Mouse (Mus musculus) adrenal gland, postnatal 10 days (tissue): Measurements from ENCODE around the gene Frmd4a. TPM values are rescaled to one million over a fixed set of nuclear protein-coding genes. Genes with fewer than 3 reads are reported as not detected.
"Not testable (repeated sequence)": the region's sequence is repeated elsewhere in the genome, so short reads cannot be mapped to it uniquely, and the experiment has no call there.

Source experiments
- DNase-seq: peaks from one replicate; pipeline ENCODE4 v3.0.0; 2021; ENCODE audit warnings: mixed read lengths
- total RNA-seq, 2 experiments: library from RNA; stranded (reverse); gene quantifications; 2 replicates each; pipeline ENCODE4 v1.2.3; 2021

Frmd4a gene
- total RNA-seq, 2 experiments from 2014 or later: 17.0 to 27.0 TPM

DNA sequence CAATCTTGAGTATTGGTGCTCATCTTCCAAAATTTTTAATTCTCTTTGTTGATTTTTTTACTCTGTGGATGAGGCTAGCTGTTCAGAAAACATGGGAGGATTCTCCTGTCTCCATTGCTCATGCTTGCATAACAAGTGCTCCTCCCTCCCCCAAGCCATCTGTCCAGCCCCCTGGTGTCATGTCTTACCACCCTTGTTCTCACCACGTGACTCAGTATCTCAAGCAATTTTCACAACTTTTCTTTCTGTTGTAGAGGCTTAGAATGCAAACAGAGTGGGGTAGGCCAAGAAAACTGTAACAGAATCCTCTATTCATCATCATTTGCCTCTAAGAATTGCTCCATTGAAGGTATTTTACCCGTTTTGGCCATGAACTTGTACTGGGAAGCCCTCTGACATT, 273.6 kb downstream of the Frmd4a start:
- no peak for DNase-seq

DNA sequence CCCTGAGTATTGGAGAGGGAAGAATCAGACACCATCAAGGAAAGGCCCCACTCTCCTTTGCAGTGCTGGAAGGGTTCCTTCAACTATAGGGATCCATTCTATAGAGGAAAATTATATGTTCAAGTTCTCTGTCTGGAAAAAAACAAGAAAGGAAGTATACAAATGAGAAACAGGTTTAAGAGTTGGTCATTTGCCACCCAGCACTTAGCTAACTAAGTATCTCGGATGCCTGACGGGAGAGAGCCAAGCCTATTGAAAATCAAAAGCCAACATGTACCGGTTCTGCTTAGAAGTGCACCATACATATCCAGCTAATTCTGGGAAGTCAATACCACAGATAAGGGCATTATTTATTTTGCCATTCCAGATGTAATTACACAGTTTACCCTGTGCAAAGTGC, 274.2 kb downstream of the Frmd4a start:
- DNase-seq: no peak

DNA sequence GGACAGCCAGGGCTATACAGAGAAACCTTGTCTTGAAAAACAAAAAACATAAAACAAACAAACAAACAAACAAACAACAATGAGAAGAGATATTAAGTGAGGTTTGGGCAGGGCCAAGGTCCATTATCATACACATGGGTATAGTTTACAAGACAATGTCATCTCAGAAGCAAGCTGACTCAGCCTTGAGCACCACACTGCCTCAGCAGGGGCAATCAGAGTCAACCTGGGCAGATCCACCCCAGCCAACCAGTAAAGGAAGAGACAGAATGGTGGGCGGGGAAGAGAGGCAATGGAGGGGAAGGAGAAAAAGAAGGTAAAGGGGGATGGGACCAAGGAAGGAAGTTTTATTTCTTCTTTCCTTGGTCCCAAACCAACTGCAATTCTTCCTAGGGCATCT, 276.2 kb downstream of the Frmd4a start:
- DNase-seq: no peak

DNA sequence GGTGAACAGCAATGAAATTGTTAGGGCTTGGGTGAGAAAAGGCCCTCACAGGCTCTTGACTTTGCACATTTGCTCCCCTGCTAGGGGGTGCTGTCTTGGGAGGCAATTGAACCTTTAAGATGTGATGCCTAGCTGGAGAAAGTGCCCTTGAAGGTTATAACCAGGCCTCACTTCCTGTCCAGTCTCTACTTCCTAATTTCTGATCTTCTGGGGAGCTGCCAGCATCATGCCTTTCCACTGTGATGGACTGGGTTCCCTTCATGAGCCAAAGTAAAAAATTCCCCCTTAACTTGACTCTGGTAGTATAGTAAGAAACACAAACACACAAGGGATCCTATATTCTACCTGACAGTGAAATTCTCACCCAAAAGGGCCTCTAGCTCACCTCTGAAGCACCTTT, 278.1 kb downstream of the Frmd4a start:
- DNase-seq: no peak

DNA sequence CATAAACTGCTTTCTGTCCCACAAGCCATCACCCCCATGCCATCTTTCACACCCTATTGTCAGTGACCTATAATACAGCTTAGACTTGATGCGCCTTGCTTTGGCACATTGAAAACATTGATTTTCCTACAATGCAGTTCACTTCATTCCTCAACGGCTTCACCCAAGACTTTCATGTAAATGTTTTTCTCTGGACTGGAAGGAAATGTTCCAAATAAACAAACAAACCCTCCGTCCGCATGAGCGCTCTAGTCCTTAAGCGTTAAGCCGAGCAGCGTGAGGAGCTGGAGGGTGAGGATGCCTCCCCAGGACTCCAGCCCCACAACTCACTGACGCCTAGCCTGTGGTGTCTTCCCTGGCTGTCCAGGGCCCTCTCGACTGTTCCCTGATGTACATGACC, 279.4 kb downstream of the Frmd4a start:
- DNase-seq: no peak

DNA sequence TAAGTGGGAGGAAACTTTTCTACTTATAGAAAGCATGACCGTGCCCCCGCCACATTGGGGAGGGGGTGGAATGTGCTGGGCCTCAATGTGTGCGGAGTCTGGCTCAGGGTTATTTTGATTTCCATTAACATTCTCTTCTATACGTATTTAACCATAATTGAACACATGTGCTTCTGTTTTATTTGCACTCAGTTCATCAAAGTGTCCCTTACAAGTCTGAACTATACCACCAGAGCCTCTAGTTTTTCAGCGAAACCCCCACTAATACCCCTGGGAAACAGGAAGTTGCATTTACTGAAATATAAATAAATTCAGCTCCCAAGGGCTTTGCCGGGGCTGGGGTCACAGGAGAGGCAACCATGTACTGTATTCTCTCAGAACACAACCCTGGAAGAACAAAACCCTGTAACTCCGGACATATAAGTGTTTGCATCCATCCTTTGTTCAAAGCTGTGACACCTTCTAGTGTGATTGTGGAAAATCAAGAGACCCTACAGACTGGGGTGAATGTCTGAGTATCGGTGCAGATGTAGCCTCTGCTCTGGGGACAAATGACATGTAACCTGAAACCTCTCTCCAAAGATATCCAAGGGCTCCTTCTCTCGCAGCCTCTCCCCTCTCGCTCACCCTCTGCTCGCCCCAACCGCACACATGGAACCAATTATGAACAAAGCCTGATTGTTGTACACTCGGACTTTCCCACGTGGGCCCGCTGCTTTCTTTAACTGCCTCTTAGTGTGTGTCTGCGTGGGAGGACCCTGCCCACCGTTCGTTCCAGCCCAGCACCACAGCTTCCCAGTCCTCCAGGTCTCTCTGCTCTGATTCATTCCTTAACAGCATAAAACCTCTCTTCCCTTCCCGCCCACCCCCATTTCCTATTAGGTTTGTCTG, 281.1 kb downstream of the Frmd4a start:
- DNase-seq: no peak

DNA sequence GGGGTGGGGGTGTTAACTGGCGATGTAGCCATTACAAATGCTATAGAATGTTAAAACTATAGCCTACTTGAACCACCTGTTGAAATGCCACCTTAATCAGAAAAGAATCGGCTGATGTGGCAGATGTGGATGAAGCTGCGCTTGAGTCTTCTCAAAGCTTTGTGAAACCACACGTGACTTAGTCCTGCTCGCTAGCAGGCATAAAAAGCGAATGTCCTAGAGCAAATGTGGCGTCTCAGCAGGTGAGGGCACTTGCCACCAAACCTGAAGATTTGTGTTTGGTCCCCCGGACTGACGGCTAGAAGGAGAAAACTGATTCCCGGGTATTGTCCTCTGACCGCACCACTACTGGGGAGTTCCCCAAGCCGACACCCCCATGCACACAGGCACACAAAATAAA, 282.1 kb downstream of the Frmd4a start:
- no peak for DNase-seq

DNA sequence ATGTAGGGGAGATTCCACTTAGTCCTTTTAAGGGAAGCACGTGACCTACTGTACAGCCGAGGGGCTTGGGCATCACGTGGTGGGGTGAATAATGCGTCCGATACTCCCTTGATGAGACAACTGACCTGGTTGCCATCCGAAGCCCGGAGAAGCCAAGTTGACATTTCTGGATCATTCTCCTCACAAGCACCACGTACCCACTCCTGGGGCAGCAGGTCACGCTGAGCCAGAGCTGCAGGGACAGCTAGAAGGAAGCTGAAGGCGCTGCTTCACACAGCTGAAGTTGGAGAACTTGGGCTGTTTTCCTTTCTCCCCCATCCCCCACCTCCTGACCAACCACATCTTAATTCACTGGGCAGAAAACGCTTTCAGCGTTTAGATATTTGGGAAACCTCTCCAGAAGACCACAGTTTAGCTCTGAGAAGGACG, 282.9 kb downstream of the Frmd4a start:
- DNase-seq: peak; percentile 35

DNA sequence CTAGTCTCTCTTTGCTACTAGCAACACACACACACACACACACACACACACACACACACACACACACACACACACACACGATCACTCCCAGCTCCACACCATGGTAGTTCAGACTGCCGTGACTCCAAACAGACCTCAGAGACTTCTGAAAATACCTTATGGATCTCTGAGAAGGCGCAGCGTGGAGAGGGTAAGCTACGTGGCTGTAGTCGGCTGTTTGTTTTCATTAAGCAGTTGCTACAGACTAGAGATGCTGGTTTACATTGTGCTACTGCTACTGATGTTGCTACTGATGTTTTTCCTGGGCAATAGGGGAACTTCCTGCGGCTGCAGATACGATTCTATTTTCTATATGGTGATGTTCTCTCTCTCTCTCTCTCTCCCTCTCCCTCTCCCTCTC, 283.3 kb downstream of the Frmd4a start:
- DNase-seq: peak; percentile 20

DNA sequence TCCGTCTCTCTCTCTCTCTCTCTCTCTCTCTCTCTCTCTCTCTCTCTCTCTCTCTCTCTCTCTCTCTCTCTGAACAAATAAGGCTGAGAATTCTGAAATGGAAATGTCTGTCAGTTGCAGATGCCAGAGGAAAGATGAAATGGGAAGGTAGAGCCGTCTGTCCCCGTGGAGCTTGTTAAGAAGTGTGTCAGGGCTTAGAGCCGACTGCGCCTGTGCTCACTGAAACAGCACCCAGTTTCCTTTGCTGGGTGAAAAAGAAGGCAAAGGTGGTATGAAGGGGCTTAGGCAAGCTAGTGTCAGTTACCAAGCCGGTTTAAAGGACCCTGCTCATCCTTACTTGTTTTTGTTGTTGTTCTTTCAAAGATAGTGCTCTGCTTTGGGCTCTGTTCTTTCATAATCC, 283.7 kb downstream of the Frmd4a start:
- no peak for DNase-seq

DNA sequence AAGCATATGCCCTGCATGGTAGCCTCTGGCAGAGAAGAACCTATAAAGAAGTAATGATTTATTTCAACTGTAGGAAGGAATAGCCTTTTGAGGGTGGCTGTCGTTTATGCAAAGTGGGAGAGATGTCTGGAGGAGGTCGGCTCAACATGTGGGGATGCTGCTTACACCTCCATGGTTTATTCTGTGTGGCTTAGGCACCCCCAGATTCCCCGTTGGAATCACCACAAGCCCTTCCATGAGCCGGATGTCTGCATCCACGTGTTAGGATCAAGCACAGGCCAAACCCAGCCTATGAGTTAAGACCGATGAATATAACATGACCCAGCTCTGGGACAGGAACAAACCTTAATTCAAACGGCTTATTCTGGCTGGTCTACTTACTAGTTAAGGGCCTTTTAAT, 284.2 kb downstream of the Frmd4a start:
- DNase-seq: no peak

DNA sequence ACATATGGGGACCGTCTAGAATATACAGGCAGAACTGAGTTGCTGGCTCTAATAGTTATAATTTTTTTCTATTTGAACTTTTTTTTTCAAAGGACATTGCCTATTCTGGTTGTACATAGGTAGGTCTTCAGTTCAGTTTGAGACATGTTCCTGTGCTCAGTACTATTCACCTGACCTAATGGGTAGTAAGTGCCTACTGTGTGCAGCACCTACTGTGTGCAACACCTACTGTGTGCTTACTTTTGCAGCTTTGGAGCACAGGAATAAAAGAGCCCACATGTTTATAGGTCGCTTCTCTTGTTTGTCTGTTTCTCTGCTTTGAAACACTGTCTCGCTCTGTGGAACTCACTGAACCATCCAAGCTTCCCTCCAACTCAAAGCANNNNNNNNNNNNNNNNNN, 284.6 kb downstream of the Frmd4a start:
- no peak for DNase-seq

DNA sequence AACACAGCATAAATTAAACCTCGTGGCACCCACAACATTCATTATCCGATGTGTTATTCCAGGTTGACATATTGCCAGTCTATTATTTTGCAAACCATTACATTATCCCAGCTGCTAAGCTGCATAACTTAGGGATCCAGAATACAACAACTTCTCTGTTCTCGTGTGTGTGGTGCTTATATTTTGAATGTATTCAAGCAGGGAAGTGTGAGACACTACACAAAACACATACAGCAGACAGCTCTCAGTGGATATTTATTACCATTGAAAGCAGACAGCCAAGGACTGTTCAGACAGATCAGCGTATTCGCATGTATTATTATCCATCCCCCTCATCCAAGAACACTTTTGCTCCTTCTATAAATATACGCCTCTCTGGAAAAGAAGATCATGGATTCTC, 289.6 kb downstream of the Frmd4a start:
- DNase-seq: no peak

DNA sequence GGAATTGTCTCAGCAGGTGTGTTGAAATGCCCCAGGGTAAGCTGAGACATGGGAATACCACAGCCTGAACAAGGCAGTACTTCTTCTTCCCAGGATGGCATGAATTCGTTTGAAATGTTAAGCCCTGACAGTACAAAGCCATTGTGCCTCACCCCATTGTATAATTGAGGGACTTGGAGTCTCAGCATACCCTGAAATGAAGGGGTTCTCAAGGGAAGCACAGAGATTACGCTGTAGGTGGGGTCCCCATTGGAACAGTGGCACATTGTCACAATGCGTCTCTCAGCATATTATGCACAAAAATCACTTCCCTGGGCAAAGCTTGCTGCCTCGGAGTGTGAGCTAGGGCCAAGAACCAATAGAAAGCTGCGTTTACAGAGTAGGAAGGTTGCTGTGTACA, 297.0 kb downstream of the Frmd4a start:
- no peak for DNase-seq

DNA sequence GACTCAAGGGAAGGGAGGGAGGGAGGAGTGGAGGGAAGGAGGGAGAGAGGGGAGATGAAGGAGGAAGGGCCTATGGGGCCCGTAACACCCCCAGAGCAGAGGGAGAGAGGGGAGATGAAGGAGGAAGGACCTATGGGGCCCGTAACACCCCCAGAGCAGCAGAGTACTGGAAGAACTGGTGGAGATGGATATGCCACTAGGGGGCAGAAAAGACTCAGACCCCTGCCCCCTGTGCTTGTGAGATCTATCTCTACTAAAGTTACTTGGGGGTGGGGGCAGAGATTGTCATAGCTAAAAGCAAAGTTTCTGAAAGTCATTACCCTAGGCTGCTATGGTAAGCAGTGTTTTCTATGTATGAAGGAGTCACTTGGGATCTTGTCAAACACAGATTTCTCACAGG, 299.1 kb downstream of the Frmd4a start:
- DNase-seq: peak; percentile 22

DNA sequence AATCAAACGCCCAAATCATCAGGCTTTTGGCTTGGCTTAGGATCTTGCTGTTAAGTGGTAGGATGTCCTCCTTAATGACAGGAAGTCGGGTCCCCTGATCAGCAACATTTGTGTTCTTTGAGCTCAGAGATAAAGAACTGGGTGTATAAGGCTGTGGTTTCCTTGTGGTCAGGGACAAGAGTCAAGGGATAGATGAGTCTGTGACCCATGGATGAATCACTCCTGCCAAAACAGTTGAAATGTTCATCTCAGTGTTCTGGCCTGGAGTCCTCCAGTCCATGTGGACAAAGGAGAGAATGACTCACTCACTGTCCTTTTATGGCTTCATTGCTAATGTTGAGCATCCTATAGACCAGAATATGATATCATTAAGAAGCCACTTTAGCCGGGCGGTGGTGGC, 300.6 kb downstream of the Frmd4a start:
- DNase-seq: no peak

DNA sequence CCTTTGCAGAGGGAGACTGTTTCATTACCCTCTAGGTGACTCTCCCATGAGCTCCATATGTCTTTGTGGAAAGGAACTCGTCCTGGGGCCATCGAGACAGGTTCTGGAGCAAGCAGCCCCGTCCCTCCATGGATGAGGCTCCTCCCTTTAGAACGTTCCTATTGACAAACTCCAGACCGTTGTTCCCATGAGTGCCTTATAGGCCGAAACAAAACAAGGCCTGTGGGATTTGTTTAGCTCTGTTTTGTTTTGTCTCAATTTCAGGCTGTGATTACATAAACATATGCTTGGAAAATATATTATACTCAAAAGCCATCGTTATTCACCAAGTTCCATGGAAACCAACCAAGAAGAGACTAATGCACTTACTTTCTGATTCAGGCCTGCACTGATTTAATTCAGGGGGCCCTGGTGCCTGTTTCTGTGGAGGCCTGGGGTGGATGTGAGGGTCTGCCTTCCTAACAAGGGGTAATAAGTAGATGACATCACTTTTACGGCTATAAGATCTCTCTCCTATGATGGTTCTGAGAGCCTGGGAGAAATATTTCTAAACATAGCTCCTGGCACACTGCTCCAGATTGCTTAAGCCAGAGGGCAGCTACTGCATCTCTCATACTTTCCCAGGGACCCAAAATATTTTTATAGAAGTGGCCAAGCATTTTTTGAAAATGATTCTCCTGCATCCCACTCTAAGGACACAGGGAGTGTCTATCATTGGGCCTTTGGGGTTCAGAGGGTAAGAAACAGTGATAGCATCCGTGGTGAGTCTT, 308.9 kb downstream of the Frmd4a start:
- no peak for DNase-seq

DNA sequence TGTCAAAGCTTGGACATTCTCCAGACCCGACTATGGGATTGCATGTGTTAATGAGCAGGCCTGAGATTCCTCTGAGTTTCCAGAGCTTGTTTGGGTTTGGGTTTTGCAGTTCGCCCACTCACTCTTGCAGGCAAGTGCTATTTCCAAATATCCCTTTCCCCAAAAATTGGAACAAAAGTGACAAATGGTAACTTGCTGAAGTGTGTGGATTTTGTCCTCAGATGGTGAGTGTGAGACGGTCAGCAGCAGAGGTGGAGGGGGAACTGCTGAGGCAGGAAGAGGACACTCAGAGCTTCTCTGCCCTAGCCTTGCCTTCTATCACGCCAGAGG, 309.5 kb downstream of the Frmd4a start:
- no peak for DNase-seq

DNA sequence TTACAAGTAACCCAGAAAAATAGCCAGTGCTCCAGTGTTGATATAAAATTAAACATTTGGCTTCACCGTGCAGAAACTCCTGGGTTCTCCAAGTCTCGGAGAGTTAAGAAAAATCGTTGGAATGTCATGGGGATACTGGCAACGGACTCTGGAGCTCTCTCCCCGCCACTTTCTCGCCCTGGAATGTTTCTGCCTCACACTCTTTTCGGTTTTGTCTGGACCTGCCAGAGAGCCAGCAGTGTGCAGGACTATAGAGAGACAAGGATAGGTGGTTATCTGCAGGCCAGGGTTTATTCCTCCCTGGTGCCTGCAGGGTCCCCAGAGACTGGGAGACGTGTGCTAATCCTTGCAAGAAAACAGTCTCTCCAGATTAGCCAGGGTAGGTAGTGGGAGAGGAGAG, 314.9 kb downstream of the Frmd4a start:
- no peak for DNase-seq

DNA sequence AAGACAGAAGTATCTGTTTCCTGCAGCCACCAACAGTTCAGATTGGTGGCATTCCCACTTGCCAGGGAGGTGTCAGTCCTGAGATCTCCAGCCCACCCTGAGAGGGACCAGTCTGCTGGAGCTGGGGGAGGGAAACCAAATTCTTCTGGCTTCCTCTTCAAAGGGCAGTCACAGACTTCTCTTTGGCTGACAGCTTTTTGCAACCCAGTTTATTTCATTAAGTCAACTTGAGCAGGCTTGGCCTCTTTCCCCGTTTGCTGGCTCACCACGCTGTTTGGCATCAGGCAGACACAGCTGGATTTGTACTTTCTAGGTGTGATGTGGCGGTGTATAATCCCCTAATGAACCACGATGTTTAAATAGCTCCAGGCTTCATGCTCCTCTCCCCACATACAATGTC, 316.7 kb downstream of the Frmd4a start:
- DNase-seq: peak; percentile 51

DNA sequence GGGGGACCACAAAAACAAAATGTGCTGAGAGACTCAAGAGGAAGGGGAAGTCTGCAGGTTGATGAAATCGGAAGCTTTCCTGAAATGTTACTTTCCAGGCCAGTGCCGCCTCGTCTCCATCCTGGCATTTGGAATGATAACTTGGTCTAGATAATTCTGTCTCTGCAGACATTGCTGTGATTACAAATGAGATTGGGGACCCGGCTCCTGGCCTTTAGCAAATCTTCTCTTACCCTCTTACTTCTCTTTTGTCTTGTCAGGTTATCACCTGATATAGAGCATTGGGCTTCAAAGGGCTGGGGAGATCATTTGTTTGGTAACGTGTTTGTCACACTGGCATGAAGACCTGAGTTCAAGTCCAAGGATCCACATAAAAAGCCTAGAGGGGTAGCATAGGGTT, 317.4 kb downstream of the Frmd4a start:
- no peak for DNase-seq

DNA sequence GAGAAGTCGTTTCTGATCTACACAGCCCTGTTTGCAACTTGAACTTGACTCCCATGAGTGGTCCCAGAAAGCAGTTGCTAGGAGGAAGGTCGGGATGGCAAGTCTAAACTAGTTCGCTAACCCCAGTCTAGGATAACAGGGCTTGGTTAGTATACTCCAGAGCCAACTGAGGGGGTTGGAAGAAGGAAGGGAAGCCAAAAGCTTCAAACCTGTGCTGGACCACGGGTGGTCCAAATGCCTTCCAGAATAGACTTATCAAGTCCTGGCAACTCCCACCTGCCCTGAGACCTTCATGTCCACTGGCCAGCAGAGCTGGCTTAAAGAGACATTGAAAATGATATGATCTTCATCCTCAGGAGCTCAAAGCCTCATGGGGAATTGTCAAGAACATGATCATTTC, 318.4 kb downstream of the Frmd4a start:
- DNase-seq: no peak

DNA sequence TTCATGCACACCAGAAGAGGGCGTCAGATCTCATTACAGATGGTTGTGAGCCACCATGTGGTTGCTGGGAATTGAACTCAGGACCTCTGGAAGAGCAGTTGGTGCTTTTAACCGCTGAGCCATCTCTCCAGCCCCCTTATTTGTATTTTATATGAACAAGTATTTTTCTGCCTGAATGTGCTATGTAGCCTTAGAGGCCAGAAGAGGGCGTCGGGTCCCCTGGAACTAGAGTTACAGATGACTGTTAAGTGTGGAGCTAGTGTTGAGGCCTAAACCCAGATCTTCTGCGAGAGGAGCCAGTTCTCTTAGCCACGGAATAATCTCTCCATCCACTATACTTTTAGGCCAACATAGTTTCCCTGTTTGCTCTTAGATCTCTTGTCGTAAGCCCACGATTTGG, 320.8 kb downstream of the Frmd4a start:
- DNase-seq: not testable (repeated sequence)

DNA sequence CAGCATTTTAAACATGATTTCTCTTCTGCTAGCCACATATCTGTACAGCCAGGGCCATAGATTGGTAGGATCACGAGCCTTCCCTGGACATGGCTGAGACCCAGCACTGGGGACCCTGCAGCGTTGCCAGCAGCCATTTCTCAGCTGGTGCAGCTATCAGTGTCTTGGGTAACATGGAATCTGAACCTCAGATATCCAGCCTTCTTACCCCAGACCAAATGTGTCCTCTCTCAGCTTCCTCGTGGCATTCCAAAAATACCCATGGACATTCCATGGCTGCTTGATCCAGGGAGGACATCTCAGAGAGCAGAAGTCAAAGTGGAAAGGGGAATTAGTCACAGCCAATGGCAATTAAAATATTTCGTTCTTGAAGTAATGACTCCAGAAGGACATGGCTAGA, 321.6 kb downstream of the Frmd4a start:
- DNase-seq: no peak
